Mouse (Mus musculus) granulocyte monocyte progenitor cell, adult 5-6 weeks (primary cell): ENCODE measurements at regions not wholly inside any gene's neighbourhood (a gene's known extent, or its start where the extent isn't known, plus 50 kb on each side); places are given as distances from the start of the nearest gene placed in this dataset.

Experiments
- ATAC-seq: replicated peaks from 2 replicates; pipeline ENCODE4 v1.8.0; 2016; ENCODE audit warnings: mild to moderate bottlenecking, moderate TSS enrichment, inconsistent platforms; ENCODE audit not compliant: poor library complexity, severe bottlenecking

DNA sequence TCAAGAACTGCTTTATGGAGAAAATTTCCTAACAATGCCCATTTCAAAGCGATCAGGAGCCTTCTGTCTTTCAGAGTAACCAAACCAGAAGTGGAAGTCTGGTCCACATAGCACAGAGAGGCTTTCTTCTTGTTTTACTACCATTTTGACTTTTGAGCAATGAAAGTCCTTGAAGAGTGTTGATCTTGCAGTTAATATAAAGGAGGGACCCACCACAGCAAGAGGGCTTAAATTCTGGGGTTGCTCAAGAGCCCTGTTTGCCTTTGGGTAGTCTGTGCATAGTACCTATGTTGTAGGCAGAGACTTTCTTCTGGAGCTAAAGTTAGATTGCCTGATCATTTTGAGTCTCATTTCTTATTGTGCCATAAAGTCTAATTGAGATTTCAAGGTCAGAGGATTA is 251.7 kb upstream of the Tle4 start:
- ATAC-seq = no peak

- ATAC-seq = no peak
Observed at GRCm38 (mm10) chr19:14847120-14847519, 249.3 kb upstream of the Tle4 start.

DNA sequence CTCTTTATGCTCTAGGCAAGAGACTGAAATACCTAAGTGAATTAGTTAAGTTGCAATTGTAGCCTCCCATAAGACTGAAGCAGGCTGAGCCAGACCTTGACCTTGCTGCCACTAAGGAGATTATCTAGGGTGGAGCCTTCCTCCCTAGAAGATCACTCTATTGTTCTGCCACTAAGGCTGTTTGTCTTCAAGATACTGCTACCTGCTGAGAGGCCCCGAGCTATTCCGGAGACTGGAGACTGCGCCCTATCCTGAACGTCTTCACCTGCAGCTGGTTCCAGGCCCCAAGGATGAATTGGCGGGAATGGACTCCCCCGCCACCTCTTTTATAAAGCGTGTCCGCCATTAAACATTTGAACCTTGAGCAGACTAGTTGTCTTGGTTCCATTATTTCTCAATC is 237.8 kb upstream of the Tle4 start:
- ATAC-seq = no peak

DNA sequence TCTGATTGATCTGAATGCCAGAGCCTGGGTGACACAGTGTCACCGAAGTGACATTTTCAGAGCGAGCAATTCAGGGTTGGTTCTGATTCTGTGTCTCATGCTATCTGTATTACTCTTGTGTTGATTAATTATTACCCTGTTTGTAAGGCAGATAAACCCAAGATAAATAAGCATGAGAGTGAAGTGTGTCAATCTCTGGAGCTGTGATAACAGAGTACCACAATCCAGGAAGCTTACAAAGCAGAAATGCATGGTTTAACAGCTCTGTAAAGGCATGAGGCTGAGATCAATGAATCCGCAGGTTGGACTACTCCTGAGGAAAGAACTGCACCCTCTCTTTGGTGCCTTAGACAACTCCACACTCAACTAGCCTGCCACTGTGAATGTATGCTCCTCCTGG is 218.5 kb upstream of the Tle4 start:
- no peak for ATAC-seq

DNA sequence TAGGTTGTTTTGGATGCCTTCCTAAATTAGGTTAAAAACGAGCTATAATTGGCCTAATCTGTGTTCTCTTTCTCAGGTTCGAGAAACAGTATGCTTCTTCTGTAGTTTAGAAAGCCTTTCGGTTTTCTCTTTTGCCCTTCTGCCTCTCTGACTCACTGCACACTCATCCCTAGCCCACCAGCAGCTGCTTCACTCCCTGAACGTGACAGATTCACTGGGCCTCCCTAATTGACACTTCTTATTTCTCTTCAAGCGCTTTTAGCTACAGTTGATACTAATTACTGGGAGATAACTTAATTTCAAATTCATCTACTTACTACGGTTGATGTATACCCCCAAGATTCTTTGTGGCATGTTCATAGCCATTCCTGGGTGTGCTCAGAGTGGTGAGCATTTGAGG is 208.9 kb upstream of the Tle4 start:
- ATAC-seq = no peak

DNA sequence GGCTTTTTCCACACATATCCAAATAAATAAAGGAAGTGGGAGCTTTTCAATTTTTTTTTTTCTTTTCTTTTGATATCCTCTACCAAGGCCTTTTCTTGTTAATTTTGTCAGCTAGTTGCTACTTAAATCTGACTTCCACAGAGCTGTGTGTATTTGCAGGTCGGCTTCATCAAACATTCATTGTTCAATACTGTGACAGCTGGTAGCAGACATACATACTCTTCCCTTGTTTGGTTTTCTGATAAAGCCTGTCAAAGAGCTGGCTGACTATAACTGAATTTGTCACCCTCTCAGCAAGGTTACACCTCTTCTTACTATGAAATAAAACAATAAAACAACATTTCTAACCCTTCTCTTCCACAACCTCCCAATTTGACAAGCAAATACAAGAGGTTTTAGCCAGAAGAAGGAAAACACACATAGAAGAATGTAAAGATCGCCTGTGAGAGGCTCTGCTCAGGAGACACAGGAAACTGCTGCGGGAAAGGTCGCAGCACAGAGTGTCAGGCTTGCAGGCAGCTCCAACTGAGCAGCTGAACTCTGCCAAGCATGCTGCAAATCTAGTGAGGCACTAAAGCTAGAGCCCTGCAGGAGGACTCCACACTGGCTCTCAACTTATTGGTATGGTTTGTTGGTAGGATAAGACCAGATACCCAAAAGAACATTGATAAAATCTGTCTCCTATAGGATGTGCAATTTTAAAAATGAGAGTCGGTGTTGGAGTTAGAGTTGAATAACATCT is 205.2 kb upstream of the Tle4 start:
- ATAC-seq = no peak

DNA sequence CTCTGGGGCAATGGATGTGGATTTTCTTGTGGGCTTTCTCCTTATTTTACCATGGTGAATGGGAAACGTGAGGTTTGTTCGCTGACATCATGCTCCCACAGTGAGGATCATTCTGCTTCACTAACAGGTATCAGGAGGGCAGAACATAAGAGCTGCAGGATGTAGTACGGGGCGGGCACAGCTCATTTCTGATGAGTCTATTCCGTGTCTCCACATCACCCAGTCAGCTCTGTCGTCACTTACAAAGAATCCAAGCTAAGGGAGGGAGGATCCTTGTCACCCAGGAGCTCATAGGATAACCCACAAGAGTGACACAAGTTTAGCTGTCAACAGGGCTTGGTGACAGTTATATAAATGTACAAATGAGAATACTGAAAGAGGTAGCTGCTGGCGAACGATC is 203.8 kb upstream of the Tle4 start:
- ATAC-seq = no peak

DNA sequence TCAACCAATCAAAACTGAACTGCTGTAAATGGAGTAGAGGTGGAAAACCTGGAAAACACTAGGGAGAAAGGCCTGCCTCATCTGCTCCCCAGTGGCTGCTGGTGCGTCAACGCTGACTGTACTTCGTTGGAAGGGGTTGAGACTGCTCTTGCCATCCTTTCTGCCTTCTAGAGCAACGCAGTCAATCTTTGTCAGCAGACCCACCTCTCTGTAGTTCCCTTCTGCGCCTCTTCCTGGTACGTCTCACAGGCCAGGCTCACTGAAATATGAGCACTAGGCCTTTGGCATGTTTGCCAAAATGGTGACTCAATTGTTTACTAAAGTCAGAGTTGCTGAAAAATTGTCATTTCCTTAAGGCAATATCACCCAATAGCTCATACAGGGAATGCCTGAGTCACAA is 201.2 kb upstream of the Tle4 start:
- ATAC-seq = no peak

DNA sequence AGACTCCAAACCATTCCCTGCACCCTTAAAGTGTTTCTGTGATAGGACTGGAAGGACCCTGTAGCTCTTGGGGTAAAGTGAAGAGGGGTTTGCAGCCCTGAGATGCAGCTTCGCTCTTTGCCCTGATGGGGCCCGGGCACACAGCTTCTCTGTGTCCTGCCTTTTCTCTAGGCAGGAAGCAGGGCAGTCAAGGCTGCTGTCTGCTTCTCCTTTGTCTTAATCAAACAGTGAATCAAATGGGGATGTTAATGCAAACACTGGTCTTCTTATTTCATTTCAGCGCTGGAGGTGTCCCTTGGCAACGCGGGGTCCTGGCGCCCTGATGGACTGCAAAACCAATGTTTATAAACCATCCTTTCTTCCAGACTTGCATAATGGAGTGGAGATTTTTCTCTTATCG is 200.6 kb upstream of the Tle4 start:
- ATAC-seq = no peak

DNA sequence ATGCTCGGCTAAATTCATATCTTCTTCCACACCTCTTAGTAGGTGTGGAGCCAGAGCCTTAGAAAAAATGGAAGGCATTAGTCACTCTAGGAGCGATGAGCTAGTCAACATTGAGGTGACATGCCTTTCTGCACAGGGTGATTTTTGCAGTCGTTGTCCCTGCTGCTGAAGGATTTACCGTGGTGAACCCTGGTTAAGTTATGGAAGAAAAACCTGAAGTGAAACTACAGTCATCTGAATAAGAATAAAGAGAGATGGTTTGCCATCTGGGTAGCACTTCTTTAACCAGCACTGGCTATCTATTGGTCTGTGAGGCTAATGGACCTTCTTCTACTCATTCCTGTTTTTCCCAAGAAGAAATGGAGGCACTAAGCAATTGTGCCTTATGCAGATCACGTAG is 198.1 kb upstream of the Tle4 start:
- no peak for ATAC-seq

GRCm38 (mm10) chr19:14789992-14790391 is 192.1 kb upstream of the Tle4 start:
- ATAC-seq = no peak

DNA sequence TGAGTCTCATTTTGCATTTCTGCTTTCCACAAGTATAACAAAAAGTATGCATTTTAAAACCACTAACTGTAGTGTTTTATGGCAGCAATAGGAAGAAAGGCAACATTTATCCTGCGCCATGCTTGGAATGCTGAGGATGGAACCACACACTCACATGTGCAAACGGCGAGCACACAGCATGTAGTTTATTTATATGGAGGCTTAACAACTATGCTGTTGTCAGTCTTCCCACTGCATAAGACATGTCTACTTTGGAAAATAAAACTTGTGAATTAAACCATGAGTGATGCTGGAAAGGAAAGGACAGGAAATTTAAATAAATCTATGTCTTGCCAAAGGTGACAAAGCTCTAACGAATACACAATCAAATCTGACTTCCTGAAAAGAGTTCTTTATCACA is 190.8 kb upstream of the Tle4 start:
- no peak for ATAC-seq

DNA sequence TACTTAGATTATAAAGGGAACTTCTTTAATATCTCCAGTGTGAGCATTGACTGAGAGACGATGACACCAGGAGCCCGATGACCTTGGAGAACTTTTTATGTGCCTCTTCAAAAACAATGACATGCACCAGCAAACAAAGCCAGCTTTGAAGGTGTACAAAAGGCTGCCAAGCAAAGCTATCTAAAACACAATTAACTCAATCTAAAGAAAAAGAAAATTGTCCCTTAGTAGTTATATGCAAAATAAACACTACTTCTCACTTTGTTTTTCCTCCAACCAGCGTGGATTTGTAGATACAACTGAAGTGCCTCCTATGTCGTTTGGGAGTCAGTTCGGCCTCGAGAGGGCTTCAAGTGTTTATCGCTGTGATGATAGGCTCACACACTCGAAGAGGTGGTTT is 189.0 kb upstream of the Tle4 start:
- ATAC-seq = no peak

- ATAC-seq = no peak
Observed at GRCm38 (mm10) chr19:14785661-14786060, 187.8 kb upstream of the Tle4 start.

DNA sequence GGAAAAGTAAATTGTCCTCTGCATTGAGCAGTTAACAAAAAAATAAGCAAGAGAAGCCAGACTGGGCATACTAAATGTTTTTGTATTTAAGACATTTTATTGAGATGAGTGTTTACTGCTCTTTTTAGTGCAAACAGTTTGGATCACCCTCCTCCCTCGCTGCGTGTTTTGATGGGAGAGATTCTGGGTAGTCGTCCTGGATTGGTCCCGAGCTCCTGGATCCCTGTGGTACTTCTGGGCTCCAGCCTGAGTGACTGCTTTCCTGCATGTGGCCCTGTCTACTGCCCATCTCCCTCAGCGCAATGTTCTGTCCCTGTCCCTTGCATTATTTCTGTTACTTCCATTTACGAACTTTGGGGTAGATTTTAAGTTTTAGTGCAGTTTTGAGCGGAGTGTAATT is 179.9 kb upstream of the Tle4 start:
- ATAC-seq = no peak

DNA sequence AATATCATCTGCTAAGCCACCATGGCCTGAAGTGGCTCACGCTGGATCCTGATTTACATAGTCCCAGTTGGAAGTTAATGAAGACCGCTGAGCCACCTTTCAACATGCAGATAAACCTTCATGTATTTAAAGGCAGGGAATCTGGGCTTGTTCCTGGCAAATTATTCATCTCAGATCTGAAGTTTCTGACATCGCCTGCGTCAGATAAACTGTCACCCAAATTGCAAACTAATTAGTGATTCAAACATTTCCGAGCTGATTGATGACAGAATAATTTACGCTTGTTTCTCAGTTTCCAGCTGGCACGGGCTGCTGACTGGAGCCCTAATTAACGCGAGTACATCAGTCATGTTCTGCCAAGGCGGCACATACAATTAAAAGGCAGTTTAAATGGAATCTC is 179.3 kb upstream of the Tle4 start:
- no peak for ATAC-seq

GRCm38 (mm10) chr19:14776791-14777190 is 178.9 kb upstream of the Tle4 start:
- ATAC-seq = no peak

DNA sequence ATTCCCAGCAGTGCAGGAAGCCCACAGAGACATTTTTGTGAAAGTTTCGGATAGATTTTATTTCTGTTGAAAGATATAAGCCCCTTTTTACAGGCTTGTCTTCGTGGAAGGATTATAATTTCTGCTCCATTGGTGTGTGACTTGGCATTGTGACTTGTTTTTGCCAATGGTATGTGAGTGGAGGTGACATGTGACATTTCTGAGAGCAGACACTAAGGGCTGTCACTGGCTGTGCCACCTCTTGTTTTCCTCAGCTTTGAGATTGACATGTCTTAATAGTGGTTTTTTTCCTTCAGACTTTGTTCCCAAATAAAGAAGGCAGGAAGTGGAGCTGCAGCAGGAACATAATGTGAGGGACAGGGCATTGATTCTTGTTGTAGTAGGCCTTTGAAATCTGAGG is 174.9 kb upstream of the Tle4 start:
- ATAC-seq = no peak

- ATAC-seq = no peak
Observed at GRCm38 (mm10) chr19:14752646-14753045, 154.8 kb upstream of the Tle4 start.

- ATAC-seq = no peak
Observed at GRCm38 (mm10) chr19:14742361-14742760, 144.5 kb upstream of the Tle4 start.

GRCm38 (mm10) chr19:14740936-14741335 is 143.1 kb upstream of the Tle4 start:
- no peak for ATAC-seq

GRCm38 (mm10) chr19:14740139-14740538 is 142.3 kb upstream of the Tle4 start:
- no peak for ATAC-seq

- no peak for ATAC-seq
Observed at GRCm38 (mm10) chr19:14736514-14736913, 138.7 kb upstream of the Tle4 start.
